Mouse (Mus musculus): ENCODE measurements around the gene Ndufaf3. TPM values are rescaled to one million over a fixed set of nuclear protein-coding genes. Genes with fewer than 3 reads are reported as not detected.
"Not testable (repeated sequence)": the region's sequence is repeated elsewhere in the genome, so short reads cannot be mapped to it uniquely, and the experiment has no call there.

Ndufaf3 gene
- 25.6 and 26.2 TPM in 2 replicates for polyA plus RNA-seq (2015; fragmentation: Nextera tagmentation; extraction: Ambion mirVana)

- Histone ChIP-seq H3K4me2 (peak within 1 kb of the TSS; percentile 98), H3K9me3 (replicated peaks) (no peaks in the 10 kb centered on the region), H3K4me1 (replicated peaks) (peaks cover 81% of the 10 kb centered on the region), H3K27me3 (no peaks in the 10 kb centered on the region), H3K36me3 (replicated peaks) (peaks cover 50% of the 10 kb centered on the region), H3K27ac (replicated peaks) (peak within 1 kb of the TSS; percentile 96), H3K9ac (peak within 1 kb of the TSS; percentile 83), H3K4me3 (replicated peaks) (peak within 1 kb of the TSS; percentile 80)
- peak; percentile 82 for ATAC-seq (ENCODE audit: insufficient read depth)
- under 1% methylated on average over 73 of the region's 73 CpGs for WGBS (ENCODE audit: insufficient replicate concordance)
These were observed at the start of gene Ndufaf3 for GRCm38 (mm10) chr9:108566815-108567776. TSS of gene Ndufaf3 (minus strand) at chr9:108567434.

GRCm38 (mm10) chr9:108611488-108611887 lies 44.3 kb upstream of the Ndufaf3 start:
- Histone ChIP-seq H3K4me1 (replicated peaks) (peaks cover 9% of the 10 kb centered on the region), H3K27me3 (no peaks in the 10 kb centered on the region), H3K27ac (replicated peaks) (no peak overlapping the region), H3K9me3 (replicated peaks) (no peaks in the 10 kb centered on the region), H3K4me3 (replicated peaks) (no peak overlapping the region), H3K4me2 (no peak overlapping the region), H3K9ac (no peak overlapping the region), H3K36me3 (replicated peaks) (peaks cover 96% of the 10 kb centered on the region)
- no peak for ATAC-seq (ENCODE audit: insufficient read depth)
- 92% methylated on average over 10 of the region's 10 CpGs for WGBS (ENCODE audit: insufficient replicate concordance)

GRCm38 (mm10) chr9:108608889-108609288 lies 41.7 kb upstream of the Ndufaf3 start:
- Histone ChIP-seq H3K27me3 (no peaks in the 10 kb centered on the region), H3K4me2 (no peak overlapping the region), H3K9me3 (replicated peaks) (no peaks in the 10 kb centered on the region), H3K4me3 (replicated peaks) (no peak overlapping the region), H3K9ac (no peak overlapping the region), H3K4me1 (replicated peaks) (peaks cover 9% of the 10 kb centered on the region), H3K27ac (replicated peaks) (no peak overlapping the region), H3K36me3 (replicated peaks) (peaks cover 98% of the 10 kb centered on the region)
- 50% methylated on average over 4 of the region's 4 CpGs for WGBS (ENCODE audit: insufficient replicate concordance)
- no peak for ATAC-seq (ENCODE audit: insufficient read depth)

- not testable (repeated sequence) for H3K4me1 ChIP-seq (replicated peaks); H3K9me3 ChIP-seq (replicated peaks); H3K9ac ChIP-seq; H3K27me3 ChIP-seq; H3K4me3 ChIP-seq (replicated peaks); H3K27ac ChIP-seq (replicated peaks); H3K4me2 ChIP-seq; ATAC-seq (ENCODE audit: insufficient read depth)
- WGBS (ENCODE audit: insufficient replicate concordance): 79% methylated on average over 5 of the region's 5 CpGs
- peaks cover 98% of the 10 kb centered on the region for H3K36me3 ChIP-seq (replicated peaks)
These were observed 40.7 kb upstream of the Ndufaf3 start for GRCm38 (mm10) chr9:108607929-108608328.

- 60% methylated on average over 4 of the region's 4 CpGs for WGBS (ENCODE audit: insufficient replicate concordance)
- H3K27ac ChIP-seq (replicated peaks): no peak overlapping the region
- H3K4me1 ChIP-seq (replicated peaks): peaks cover 11% of the 10 kb centered on the region
- H3K27me3 ChIP-seq: peaks cover 11% of the 10 kb centered on the region
- H3K36me3 ChIP-seq (replicated peaks): peaks cover 45% of the 10 kb centered on the region
- ATAC-seq (ENCODE audit: insufficient read depth): no peak
- no peak overlapping the region for H3K9ac ChIP-seq
- H3K4me2 ChIP-seq: no peak overlapping the region
- no peak overlapping the region for H3K4me3 ChIP-seq (replicated peaks)
- H3K9me3 ChIP-seq (replicated peaks): no peaks in the 10 kb centered on the region
These were observed 34.8 kb upstream of the Ndufaf3 start for GRCm38 (mm10) chr9:108601986-108602385.

- H3K36me3 ChIP-seq (replicated peaks): peaks cover 27% of the 10 kb centered on the region
- peaks cover 22% of the 10 kb centered on the region for H3K4me1 ChIP-seq (replicated peaks)
- no peak overlapping the region for H3K4me2 ChIP-seq
- H3K27me3 ChIP-seq: peaks cover 16% of the 10 kb centered on the region
- no peak overlapping the region for H3K9ac ChIP-seq
- no peaks in the 10 kb centered on the region for H3K9me3 ChIP-seq (replicated peaks)
- ATAC-seq (ENCODE audit: insufficient read depth): no peak
- H3K27ac ChIP-seq (replicated peaks): no peak overlapping the region
- no peak overlapping the region for H3K4me3 ChIP-seq (replicated peaks)
- 53% methylated on average over 2 of the region's 2 CpGs for WGBS (ENCODE audit: insufficient replicate concordance)
These were observed 32.8 kb upstream of the Ndufaf3 start for GRCm38 (mm10) chr9:108600011-108600410.

GRCm38 (mm10) chr9:108599021-108599566 lies 31.9 kb upstream of the Ndufaf3 start:
- H3K4me1 ChIP-seq (replicated peaks): peaks cover 22% of the 10 kb centered on the region
- H3K4me3 ChIP-seq (replicated peaks): no peak overlapping the region
- H3K27ac ChIP-seq (replicated peaks): no peak overlapping the region
- no peaks in the 10 kb centered on the region for H3K9me3 ChIP-seq (replicated peaks)
- H3K36me3 ChIP-seq (replicated peaks): peaks cover 18% of the 10 kb centered on the region
- no peak overlapping the region for H3K4me2 ChIP-seq
- ATAC-seq (ENCODE audit: insufficient read depth): no peak
- peaks cover 16% of the 10 kb centered on the region for H3K27me3 ChIP-seq
- H3K9ac ChIP-seq: no peak overlapping the region
- WGBS (ENCODE audit: insufficient replicate concordance): 57% methylated on average over 4 of the region's 4 CpGs

GRCm38 (mm10) chr9:108596998-108597764 lies 29.9 kb upstream of the Ndufaf3 start, which contains the start of gene P4htm:
TSS of gene P4htm (minus strand) at chr9:108597667.
- peaks cover 16% of the 10 kb centered on the region for H3K27me3 ChIP-seq
- WGBS (ENCODE audit: insufficient replicate concordance): 5% methylated on average over 69 of the region's 69 CpGs
- no peaks in the 10 kb centered on the region; the same call in 1 of the 2 replicates for H3K36me3 ChIP-seq (replicated peaks)
- H3K4me1 ChIP-seq (replicated peaks): peaks cover 22% of the 10 kb centered on the region
- peak within 1 kb of the TSS; percentile 89 for H3K4me2 ChIP-seq
- peak; percentile 50 for ATAC-seq (ENCODE audit: insufficient read depth)
- peak within 1 kb of the TSS; percentile 63 for H3K4me3 ChIP-seq (replicated peaks)
- H3K27ac ChIP-seq (replicated peaks): no peak within 1 kb of the TSS
- 0 out of 2 replicates have a peak within 1 kb of the TSS, but pooled peaks have one; percentile 51 for H3K9ac ChIP-seq
- no peaks in the 10 kb centered on the region for H3K9me3 ChIP-seq (replicated peaks)

- WGBS (ENCODE audit: insufficient replicate concordance): 35% methylated on average over 3 of the region's 3 CpGs
- Histone ChIP-seq H3K9ac (no peak overlapping the region), H3K4me3 (replicated peaks) (no peak overlapping the region), H3K27ac (replicated peaks) (no peak overlapping the region), H3K36me3 (replicated peaks) (no peaks in the 10 kb centered on the region), H3K9me3 (replicated peaks) (no peaks in the 10 kb centered on the region), H3K27me3 (peaks cover 16% of the 10 kb centered on the region), H3K4me1 (replicated peaks) (peaks cover 22% of the 10 kb centered on the region), H3K4me2 (no peak overlapping the region)
- ATAC-seq (ENCODE audit: insufficient read depth): no peak
These were observed 27.1 kb upstream of the Ndufaf3 start for GRCm38 (mm10) chr9:108594354-108594753.

- H3K9me3 ChIP-seq (replicated peaks): no peaks in the 10 kb centered on the region
- no peaks in the 10 kb centered on the region for H3K27me3 ChIP-seq
- no peak overlapping the region for H3K4me3 ChIP-seq (replicated peaks)
- H3K4me1 ChIP-seq (replicated peaks): peaks cover 13% of the 10 kb centered on the region
- no peak overlapping the region for H3K4me2 ChIP-seq
- ATAC-seq (ENCODE audit: insufficient read depth): no peak
- H3K36me3 ChIP-seq (replicated peaks): no peaks in the 10 kb centered on the region
- 76% methylated on average over 4 of the region's 4 CpGs for WGBS (ENCODE audit: insufficient replicate concordance)
- no peak overlapping the region for H3K27ac ChIP-seq (replicated peaks)
- H3K9ac ChIP-seq: no peak overlapping the region
These were observed 24.2 kb upstream of the Ndufaf3 start for GRCm38 (mm10) chr9:108591462-108591861.

GRCm38 (mm10) chr9:108589229-108589628 lies 22.0 kb upstream of the Ndufaf3 start:
- ATAC-seq (ENCODE audit: insufficient read depth): no peak
- H3K4me2 ChIP-seq: no peak overlapping the region
- 60% methylated on average over 5 of the region's 5 CpGs for WGBS (ENCODE audit: insufficient replicate concordance)
- no peaks in the 10 kb centered on the region for H3K9me3 ChIP-seq (replicated peaks)
- peaks cover 7% of the 10 kb centered on the region; the same call in 1 of the 2 replicates for H3K4me1 ChIP-seq (replicated peaks)
- no peaks in the 10 kb centered on the region for H3K36me3 ChIP-seq (replicated peaks)
- no peak overlapping the region for H3K4me3 ChIP-seq (replicated peaks)
- no peak overlapping the region for H3K9ac ChIP-seq
- no peak overlapping the region for H3K27ac ChIP-seq (replicated peaks)
- no peaks in the 10 kb centered on the region for H3K27me3 ChIP-seq

Data from liver, embryonic 15.5 days (tissue).